Comparison of ENCODE assay signal across 8 mouse cellular contexts in the genomic region with DNA sequence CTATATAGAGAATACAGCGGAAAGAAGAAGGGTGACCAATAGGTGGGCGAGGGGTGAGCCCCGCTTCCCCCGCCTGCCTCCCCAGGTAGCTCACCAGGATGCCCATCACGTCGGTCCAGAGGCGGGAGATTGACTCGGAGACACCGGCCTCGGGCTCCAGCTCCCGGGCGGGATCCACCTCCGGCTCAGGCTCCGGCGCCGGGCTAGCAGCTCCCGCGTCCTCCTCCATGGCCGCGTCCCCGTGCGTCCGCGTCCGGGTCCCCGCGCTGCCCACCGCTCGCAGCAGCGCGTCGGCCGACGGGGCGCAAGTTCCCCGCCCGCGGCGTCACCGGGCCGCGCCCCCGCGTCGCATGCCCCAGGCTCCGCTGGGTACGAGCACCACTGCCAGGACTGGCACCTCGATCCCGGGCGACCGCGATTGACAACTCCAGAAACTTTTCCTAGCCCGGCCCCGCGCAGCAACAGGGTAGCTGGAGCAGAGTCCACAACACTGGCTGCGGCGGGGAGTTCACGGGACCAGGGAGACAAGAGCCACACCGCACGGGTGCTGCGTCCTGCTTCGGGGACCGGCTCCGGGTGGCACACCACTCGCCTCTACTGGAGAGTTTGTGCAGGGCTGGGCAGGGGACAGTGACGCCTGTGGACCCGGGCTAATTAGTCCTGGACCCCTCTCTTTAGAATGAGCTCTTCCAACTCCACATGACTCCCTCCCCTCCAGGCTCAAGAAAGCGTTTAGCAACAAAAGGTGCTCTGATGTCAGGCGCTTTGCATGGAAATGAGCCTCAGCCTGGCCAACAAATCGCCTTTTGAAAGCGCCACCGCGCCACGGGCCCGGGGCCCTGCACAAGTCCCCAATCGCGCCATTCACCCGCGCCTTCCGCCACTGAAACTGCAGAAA. TPM values are rescaled to one million over a fixed set of nuclear protein-coding genes. Genes with fewer than 3 reads are reported as not detected.
DNase-seq lines count a peak whose midpoint lies in the region; ATAC-seq lines count a peak whose summit lies in the region.

A gene (minus strand): TSS at position 441 of the 898 bp plus-strand sequence.

- H3K4me1 ChIP-seq in hindbrain, embryonic 16.5 days (ENCODE audit: control insufficient read depth, insufficient read depth, low read depth, low read length), result peaks cover 7% of the 10 kb centered on the region

- peak within 1 kb of the TSS; percentile 97 for H3K4me2 ChIP-seq in hindbrain, embryonic 16.5 days (ENCODE audit: low read length)

- no peaks in the 10 kb centered on the region for H3K27me3 ChIP-seq in hindbrain, embryonic 16.5 days (replicated peaks; ENCODE audit: control insufficient read depth, insufficient read depth, low read length)

- peak; percentile 95 for ATAC-seq in hindbrain, embryonic 16.5 days

- H3K9ac ChIP-seq in hindbrain, embryonic 16.5 days (ENCODE audit: low read depth, low read length), result peak within 1 kb of the TSS; percentile 73

- peak; percentile 90 for DNase-seq in adipocyte (ENCODE audit: low spot score)
- peak; percentile 43 to 70 for DNase-seq in cerebellum, postnatal 4 days (ENCODE audit: low spot score in 2 of 2)
- peak; percentile 52 to 68 for DNase-seq in gastrocnemius, adult 8-10 months (ENCODE audit: low spot score in 2 of 2)
- DNase-seq in left cerebral cortex, adult 18-20 months (ENCODE audit: low spot score in 2 of 2), result peak; percentile 57 to 73
- DNase-seq in lung, postnatal 36 days, result peak; percentile 94
- DNase-seq in retina, postnatal 7 days (ENCODE audit: low read depth, low spot score), result peak; percentile 56
- DNase-seq in thymus, postnatal 4 days, result peak; percentile 58

- H3K9me3 ChIP-seq in hindbrain, embryonic 16.5 days (ENCODE audit: control insufficient read depth, low read length), result no peaks in the 10 kb centered on the region

- H3K4me3 ChIP-seq in hindbrain, embryonic 16.5 days (ENCODE audit: low read length), result peak within 1 kb of the TSS; percentile 83

- no peaks in the 10 kb centered on the region for H3K36me3 ChIP-seq in hindbrain, embryonic 16.5 days (ENCODE audit: control insufficient read depth, insufficient read depth, low read length)

- peak within 1 kb of the TSS; percentile 93 for H3K27ac ChIP-seq in hindbrain, embryonic 16.5 days (ENCODE audit: low read depth, low read length)

- WGBS in hindbrain, embryonic 16.5 days, result under 1% methylated on average over 59 of the region's 80 CpGs

RNA-seq across cellular contexts. Expression of the gene that starts here (rescaled TPM):
- 10 to 100 TPM in 1 of 4 experiments, 1 to 10 TPM in 3; 5.1 to 10.3 (median 8.0) TPM for total RNA-seq in gastrocnemius, adult 8-10 months (2022)
- polyA plus RNA-seq in hindbrain, embryonic 16.5 days (2015; fragmentation: Nextera tagmentation; extraction: Ambion mirVana), result 2.7 and 4.2 TPM in 2 replicates
- 10 to 100 TPM; 44.3 to 53.6 TPM for total RNA-seq in left cerebral cortex, adult 18-20 months (2021)

Comparison
In these comparisons a context has a peak if more than half of its experiments do, and no peak if none do; other contexts are left out.
1. Peak in every context shown above with its lines: DNase-seq, ATAC-seq, H3K4me3 ChIP-seq and H3K27ac ChIP-seq.
2. RNA of the gene that starts here (total RNA-seq): 44.3 to 53.6 TPM in left cerebral cortex, adult 18-20 months; 5.1 to 10.3 TPM in gastrocnemius, adult 8-10 months; every median in the first group is over 4 times any median in the second.